Mouse (Mus musculus) stomach, postnatal 0 days (tissue): ENCODE data around the gene Dlgap4. TPM values are rescaled to one million over a fixed set of nuclear protein-coding genes. Genes with fewer than 3 reads are reported as not detected.
A peak's percentile ranks its signal among the peaks of the same experiment; 100 is the strongest.

Experiments
- ATAC-seq: fragments of 200-750 bp; cut with Nextera tagmentation; 2 replicates; pipeline ENCODE4 v1.8.0; 2017; ENCODE audit not compliant: low FRiP score, low TSS enrichment
- DNase-seq: peaks from one replicate; pipeline ENCODE4 v3.0.0-alpha.2; 2016; ENCODE audit warnings: low spot score
- H3K27ac ChIP-seq: fragments of 300-500 bp; sonication (generic); replicated peaks from 2 replicates; pipeline ENCODE4 v1.5.1; 2014; ENCODE audit warnings: mild to moderate bottlenecking, control low read depth
- H3K27me3 ChIP-seq: fragments of 300-500 bp; sonication (generic); 2 replicates; pipeline ENCODE4 v1.6.1; 2014; ENCODE audit warnings: low read length; ENCODE audit not compliant: control insufficient read depth, insufficient read depth
- H3K36me3 ChIP-seq: fragments of 300-500 bp; sonication (generic); 2 replicates; pipeline ENCODE4 v1.6.1; 2014; ENCODE audit warnings: low read length, mixed read lengths; ENCODE audit not compliant: control insufficient read depth, insufficient read depth
- H3K4me1 ChIP-seq: fragments of 300-500 bp; sonication (generic); replicated peaks from 2 replicates; pipeline ENCODE4 v1.6.1; 2014; ENCODE audit warnings: antibody characterized with exemption; ENCODE audit not compliant: control insufficient read depth, insufficient read depth
- H3K4me2 ChIP-seq: fragments of 300-500 bp; sonication (generic); replicated peaks from 2 replicates; pipeline ENCODE4 v1.6.1; 2014; ENCODE audit warnings: low read depth, mild to moderate bottlenecking, control low read depth, moderate library complexity
- H3K4me3 ChIP-seq: fragments of 300-500 bp; sonication (generic); 2 replicates; pipeline ENCODE4 v1.5.1; 2014; ENCODE audit warnings: low read depth, low read length, control low read depth
- H3K9ac ChIP-seq: fragments of 300-500 bp; sonication (generic); 2 replicates; pipeline ENCODE4 v1.6.1; 2014; ENCODE audit warnings: mild to moderate bottlenecking, low read length, control low read depth, mixed read lengths
- H3K9me3 ChIP-seq: fragments of 300-500 bp; sonication (generic); 2 replicates; pipeline ENCODE4 v1.6.1; 2016; ENCODE audit warnings: low read length; ENCODE audit not compliant: control insufficient read depth
- CTCF ChIP-seq: IDR thresholded peaks from 2 replicates; pipeline ENCODE4 v1.5.1; 2016; ENCODE audit warnings: antibody characterized with exemption, low read depth, mild to moderate bottlenecking, moderate library complexity
- EP300 ChIP-seq: optimal IDR thresholded peaks from 2 replicates; pipeline ENCODE3; 2016; ENCODE audit warnings: antibody characterized with exemption
- WGBS: fragments of 180-500 bp; shearing (Covaris S2); extraction: QIAGEN DNeasy Blood & Tissue Kit; methylation state at CpG from one replicate; pipeline ENCODE4 v1.1.7; 2014; 5-methylcytosine and 5-hydroxymethylcytosine counted together
- polyA plus RNA-seq: library from polyadenylated mRNA; unstranded; fragments of >200 nt; fragmentation: Nextera tagmentation; extraction: Ambion mirVana; gene quantifications from 2 replicates; pipeline ENCODE4 v1.2.1, GENCODE M21; 2015

Gene Dlgap4
- polyA plus RNA-seq, 1 experiment from 2014 or later: 50.7 TPM

GRCm38 (mm10) chr2:156652841-156653240 lies 39.3 kb downstream of the Dlgap4 start:
- Histone ChIP-seq H3K27me3 (no peaks in the 10 kb centered on the region), H3K9me3 (no peaks in the 10 kb centered on the region), H3K4me2 (no peak overlapping the region), H3K4me1 (no peaks in the 10 kb centered on the region), H3K4me3 (no peak overlapping the region), H3K9ac (no peak overlapping the region), H3K36me3 (no peaks in the 10 kb centered on the region), H3K27ac (no peak overlapping the region)
- TF ChIP-seq EP300 (no peak), CTCF (no peak)
- ATAC-seq: no peak; the same call in 1 of the 2 replicates
- peak; percentile 79 for DNase-seq
- 8% methylated on average over 8 of the region's 8 CpGs for WGBS

DNA sequence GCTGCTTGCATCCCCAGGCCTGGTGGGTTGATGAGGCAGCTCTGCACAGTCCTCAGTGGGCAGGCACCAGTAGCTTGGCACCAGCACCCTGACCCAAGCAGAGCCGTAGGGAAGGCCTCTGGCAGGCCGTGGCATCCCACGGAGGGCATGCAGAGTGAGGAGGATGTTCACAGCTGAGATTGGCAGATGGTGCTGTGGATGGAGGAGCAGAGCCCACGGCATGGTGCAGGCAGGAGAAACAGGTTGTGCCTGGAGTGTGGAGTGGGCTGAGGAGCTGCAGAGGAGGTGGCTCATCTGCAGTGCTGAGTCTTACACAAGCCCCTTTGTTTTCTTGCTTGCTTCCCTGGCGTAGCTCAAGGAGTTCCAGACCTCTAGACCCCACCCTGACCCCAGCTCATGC lies 40.6 kb downstream of the Dlgap4 start:
- Histone ChIP-seq H3K36me3 (no peaks in the 10 kb centered on the region), H3K9ac (no peak overlapping the region), H3K27ac (no peak overlapping the region), H3K27me3 (no peaks in the 10 kb centered on the region), H3K9me3 (no peaks in the 10 kb centered on the region), H3K4me1 (no peaks in the 10 kb centered on the region), H3K4me2 (no peak overlapping the region), H3K4me3 (no peak overlapping the region)
- TF ChIP-seq EP300 (no peak), CTCF (no peak)
- ATAC-seq: no peak
- no peak for DNase-seq
- 73% methylated on average over 5 of the region's 5 CpGs for WGBS

DNA sequence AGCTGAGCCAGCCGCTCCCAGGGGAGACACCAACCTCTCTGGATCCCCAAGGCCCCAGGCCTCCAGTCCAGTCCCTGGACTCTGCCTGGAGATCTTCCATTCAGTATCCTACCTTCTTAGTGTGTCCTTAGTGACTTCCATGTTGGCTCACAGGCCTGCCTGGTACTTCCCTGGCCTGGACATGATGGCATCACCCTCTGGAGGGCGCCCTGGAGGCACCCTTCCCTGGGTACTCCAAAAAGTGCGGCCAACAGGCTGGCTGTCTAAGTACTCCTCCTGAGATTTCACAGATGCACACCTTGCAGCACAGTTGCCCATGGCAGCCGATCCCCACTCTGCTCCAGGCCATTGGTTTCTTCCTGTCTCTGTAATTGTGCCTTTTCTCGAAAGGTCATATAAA lies 42.1 kb downstream of the Dlgap4 start:
- Histone ChIP-seq H3K27ac (no peak overlapping the region), H3K4me3 (no peak overlapping the region), H3K4me1 (no peaks in the 10 kb centered on the region), H3K4me2 (no peak overlapping the region), H3K9me3 (no peaks in the 10 kb centered on the region), H3K36me3 (no peaks in the 10 kb centered on the region), H3K9ac (no peak overlapping the region), H3K27me3 (no peaks in the 10 kb centered on the region)
- DNase-seq: no peak
- 52% methylated on average over 5 of the region's 5 CpGs for WGBS
- no peak for ATAC-seq
- TF ChIP-seq CTCF (peak; percentile 10; the same call in 1 of the 2 replicates), EP300 (no peak)

DNA sequence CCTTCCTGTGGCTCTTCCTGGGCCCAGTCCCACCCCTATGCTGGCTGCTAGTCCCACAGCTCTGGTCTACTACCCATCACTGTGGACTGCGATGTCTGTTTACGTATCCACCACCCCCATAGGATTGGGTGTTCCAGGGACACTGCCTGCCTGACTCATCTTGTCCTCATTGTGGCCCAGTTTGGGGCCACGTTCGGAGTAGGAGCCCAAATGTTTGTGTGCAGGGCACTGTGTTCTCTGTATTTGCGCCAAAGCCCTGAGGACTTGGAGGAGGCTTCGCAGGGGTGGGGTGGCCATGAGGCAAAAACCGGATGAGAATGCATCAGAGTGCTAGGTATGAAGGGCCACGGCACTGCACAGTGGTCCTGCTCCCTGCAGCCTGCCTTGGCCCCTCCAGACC lies 44.0 kb downstream of the Dlgap4 start:
- H3K36me3 ChIP-seq: no peaks in the 10 kb centered on the region
- no peak overlapping the region for H3K27ac ChIP-seq
- no peaks in the 10 kb centered on the region for H3K27me3 ChIP-seq
- H3K4me1 ChIP-seq: no peaks in the 10 kb centered on the region
- WGBS: 76% methylated on average over 8 of the region's 8 CpGs
- no peak overlapping the region for H3K9ac ChIP-seq
- no peak for TF ChIP-seq EP300
- TF ChIP-seq CTCF: no peak
- H3K9me3 ChIP-seq: no peaks in the 10 kb centered on the region
- H3K4me3 ChIP-seq: no peak overlapping the region
- ATAC-seq (no peak), DNase-seq (no peak)
- no peak overlapping the region for H3K4me2 ChIP-seq

GRCm38 (mm10) chr2:156658221-156658620 lies 44.7 kb downstream of the Dlgap4 start:
- no peak for TF ChIP-seq CTCF
- no peak for TF ChIP-seq EP300
- DNase-seq (no peak), ATAC-seq (no peak)
- Histone ChIP-seq H3K27me3 (no peaks in the 10 kb centered on the region), H3K9ac (no peak overlapping the region), H3K36me3 (no peaks in the 10 kb centered on the region), H3K27ac (no peak overlapping the region), H3K4me1 (no peaks in the 10 kb centered on the region), H3K4me3 (no peak overlapping the region), H3K4me2 (no peak overlapping the region), H3K9me3 (no peaks in the 10 kb centered on the region)
- 82% methylated on average over 10 of the region's 10 CpGs for WGBS

DNA sequence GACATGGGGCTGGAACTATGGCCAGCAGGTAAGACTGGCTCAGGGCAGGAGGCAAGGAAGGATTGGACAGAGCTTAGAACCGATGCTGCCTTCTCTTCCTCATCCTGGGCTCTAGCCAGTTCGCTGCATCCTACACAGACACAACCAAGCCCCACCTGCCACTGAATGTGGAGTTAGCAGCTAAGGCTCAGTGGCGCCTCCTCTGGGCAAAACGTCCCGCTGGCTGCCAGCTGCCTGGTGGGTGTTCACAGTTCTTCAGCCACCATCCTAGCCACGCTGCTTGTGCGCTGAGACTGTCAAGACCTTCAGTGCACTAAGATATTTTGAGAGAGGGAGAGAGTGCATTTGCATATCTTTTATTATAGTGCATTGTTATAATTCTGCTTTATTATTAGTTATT lies 45.2 kb downstream of the Dlgap4 start:
- DNase-seq (no peak), ATAC-seq (no peak)
- Histone ChIP-seq H3K9me3 (no peaks in the 10 kb centered on the region), H3K4me3 (no peak overlapping the region), H3K9ac (no peak overlapping the region), H3K27ac (no peak overlapping the region), H3K27me3 (no peaks in the 10 kb centered on the region), H3K4me2 (no peak overlapping the region), H3K4me1 (no peaks in the 10 kb centered on the region), H3K36me3 (no peaks in the 10 kb centered on the region)
- WGBS: 65% methylated on average over 7 of the region's 7 CpGs
- TF ChIP-seq EP300 (no peak), CTCF (peak; percentile 42)
